In genomic region chr16:14195427-14195826, GRCm38 (mm10) we compare ENCODE assay signal across 8 mouse cellular contexts. TPM values are rescaled to one million over a fixed set of nuclear protein-coding genes. Genes with fewer than 3 reads are reported as not detected.
DNase-seq lines count a peak whose midpoint lies in the region; ATAC-seq and TF ChIP-seq lines count a peak whose summit lies in the region.

No protein-coding gene starts in this region.

- no peaks in the 10 kb centered on the region for H3K27me3 ChIP-seq in kidney, adult 2 months (replicated peaks; ENCODE audit: control insufficient read depth, insufficient read depth, low read length)
- no peaks in the 10 kb centered on the region for H3K27me3 ChIP-seq in kidney, embryonic 15.5 days

- WGBS in kidney, adult 2 months, result 38% methylated on average over 1 of the region's 1 CpGs
- 37% methylated on average over 1 of the region's 1 CpGs for WGBS in kidney, embryonic 15.5 days

- peaks cover 3% of the 10 kb centered on the region; the same call in 1 of the 2 replicates for H3K36me3 ChIP-seq in kidney, adult 2 months (ENCODE audit: control insufficient read depth, insufficient read depth, low read length)
- H3K36me3 ChIP-seq in kidney, embryonic 15.5 days, result peaks cover 34% of the 10 kb centered on the region

- peak; percentile 67 for DNase-seq in kidney, adult 2 months
- DNase-seq in MN1 (ENCODE audit: low spot score), result peak; percentile 42
- DNase-seq in cerebellum, adult 18-20 months, result peak; percentile 57 to 66
- DNase-seq in gastrocnemius, postnatal 36 days, result peak; percentile 31 to 42
- peak; percentile 67 to 74 for DNase-seq in layer of hippocampus, postnatal 10 days (ENCODE audit: low spot score in 2 of 2)
- DNase-seq in mesoderm, embryonic 11.5 days (ENCODE audit: low read depth, low spot score), result peak; percentile 58
- peak; percentile 32 to 40 for DNase-seq in thymus, postnatal 36 days

- TF ChIP-seq POLR2A in kidney, adult 2 months (IDR thresholded peaks at IDR 0.05; ENCODE audit: low read depth, low read length), result no peak

- no peaks in the 10 kb centered on the region for H3K9me3 ChIP-seq in kidney, embryonic 15.5 days (replicated peaks)

- H3K27ac ChIP-seq in kidney, adult 2 months (ENCODE audit: insufficient read depth, low read depth, low read length), result no peak overlapping the region
- H3K27ac ChIP-seq in kidney, embryonic 15.5 days, result no peak overlapping the region

- no peak overlapping the region for H3K9ac ChIP-seq in kidney, embryonic 15.5 days

- no peak for ATAC-seq in kidney, embryonic 15.5 days (replicated peaks; ENCODE audit: low FRiP score)

- H3K4me1 ChIP-seq in kidney, adult 2 months (ENCODE audit: control insufficient read depth, insufficient read depth, low read length), result no peaks in the 10 kb centered on the region
- no peaks in the 10 kb centered on the region for H3K4me1 ChIP-seq in kidney, embryonic 15.5 days

- intact Hi-C loops in gastrocnemius, postnatal 36 days (cut with DNase I), result no loop called here

- TF ChIP-seq CTCF in kidney, adult 2 months (conservative IDR thresholded peaks at IDR 0.05; ENCODE audit: insufficient read depth, insufficient read length, low read depth, low read length), result peak; percentile 79

- no peak overlapping the region for H3K4me2 ChIP-seq in kidney, embryonic 15.5 days

- no peak overlapping the region for H3K4me3 ChIP-seq in kidney, adult 2 months (ENCODE audit: insufficient read depth, low read depth, low read length)
- H3K4me3 ChIP-seq in kidney, embryonic 15.5 days (replicated peaks), result no peak overlapping the region

RNA-seq across cellular contexts. Expression of gene Marf1, which starts 32.3 kb away (rescaled TPM):
- 11.3 and 11.5 TPM in 2 replicates for polyA plus RNA-seq in kidney, adult 2 months (2012; rRNA removed)
- 16.8 and 18.7 TPM in 2 replicates for polyA plus RNA-seq in kidney, embryonic 15.5 days (2015; fragmentation: Nextera tagmentation; extraction: Ambion mirVana)
- 10 to 100 TPM; 17.5 to 18.8 TPM for total RNA-seq in gastrocnemius, postnatal 36 days (2021)
- 10 to 100 TPM; 43.6 to 45.2 TPM for total RNA-seq in layer of hippocampus, postnatal 10 days (2021)

RNA-seq across cellular contexts. Expression of gene Nde1, which starts 32.4 kb away (rescaled TPM):
- polyA plus RNA-seq in kidney, adult 2 months (2012; rRNA removed), result 22.0 and 23.6 TPM in 2 replicates
- 123 and 126 TPM in 2 replicates for polyA plus RNA-seq in kidney, embryonic 15.5 days (2015; fragmentation: Nextera tagmentation; extraction: Ambion mirVana)
- total RNA-seq in gastrocnemius, postnatal 36 days (2021), result 10 to 100 TPM; 24.7 to 29.8 TPM
- total RNA-seq in layer of hippocampus, postnatal 10 days (2021), result 10 to 100 TPM; 25.8 to 26.5 TPM
